Mouse (Mus musculus) B cell, adult 2 months (primary cell): Measurements from ENCODE around the gene Olfr318.
"Not testable (repeated sequence)": the region's sequence is repeated elsewhere in the genome, so short reads cannot be mapped to it uniquely, and the experiment has no call there.

Experiments
- DNase-seq, 2 experiments: peaks; one replicate each; pipeline ENCODE4 v3.0.0; 2022

The Olfr318 gene

GRCm38 (mm10) chr11:58723914-58724313 is at the start of gene Olfr318:
Olfr318 (minus strand) TSS chr11:58724014.
- DNase-seq = no peak

GRCm38 (mm10) chr11:58772888-58773287 is 49.1 kb upstream of the Olfr318 start, which contains the start of gene Olfr315:
Olfr315 (plus strand) TSS chr11:58773188.
- DNase-seq = no peak

GRCm38 (mm10) chr11:58752434-58752833 is 28.6 kb upstream of the Olfr318 start, which contains the start of gene Olfr316:
Olfr316 (plus strand) TSS chr11:58752734.
- DNase-seq = no peak

- not testable (repeated sequence) for DNase-seq
Measured at GRCm38 (mm10) chr11:58751096-58751495, 27.3 kb upstream of the Olfr318 start.

GRCm38 (mm10) chr11:58738792-58739262 is 15.0 kb upstream of the Olfr318 start, which contains the start of gene Olfr317:
Olfr317 (minus strand) TSS chr11:58739212.
- DNase-seq = no peak

GRCm38 (mm10) chr11:58733372-58733771 is 9.6 kb upstream of the Olfr318 start:
- DNase-seq = no peak

- not testable (repeated sequence) for DNase-seq
Measured at GRCm38 (mm10) chr11:58727896-58728650, 4.3 kb upstream of the Olfr318 start.

- no peak for DNase-seq
Measured at GRCm38 (mm10) chr11:58719701-58720100, 4.1 kb downstream of the Olfr318 start.

GRCm38 (mm10) chr11:58717723-58718122 is 6.1 kb downstream of the Olfr318 start:
- not testable (repeated sequence) for DNase-seq

- DNase-seq = no peak
Measured at GRCm38 (mm10) chr11:58709086-58709485, 14.7 kb downstream of the Olfr318 start.

GRCm38 (mm10) chr11:58698862-58699261 is 25.0 kb downstream of the Olfr318 start, which contains the start of gene Olfr319:
Olfr319 (plus strand) TSS chr11:58699162.
- no peak for DNase-seq

- no peak for DNase-seq
Measured at GRCm38 (mm10) chr11:58680799-58681198, 43.0 kb downstream of the Olfr318 start, which contains the start of gene Olfr320. Olfr320 (plus strand) TSS chr11:58681099.

- no peak for DNase-seq
Measured at GRCm38 (mm10) chr11:58671825-58672224, 52.0 kb downstream of the Olfr318 start.

- DNase-seq = no peak
Measured at GRCm38 (mm10) chr11:58669252-58669651, 54.6 kb downstream of the Olfr318 start.
